Mouse (Mus musculus): ENCODE results near the gene Nol3. TPM values are rescaled to one million over a fixed set of nuclear protein-coding genes. Genes with fewer than 3 reads are reported as not detected.

The Nol3 gene
- polyA plus RNA-seq, 1 experiment, result not detected

- TF ChIP-seq CTCF (IDR thresholded peaks at IDR 0.05; ENCODE audit: insufficient read depth, low read depth, low read length) (no peak), POLR2A (IDR thresholded peaks at IDR 0.05; ENCODE audit: insufficient read depth, low read depth, low read length) (no peak)
- Histone ChIP-seq H3K4me1 (ENCODE audit: control insufficient read depth, insufficient read depth, low read length) (peaks cover 9% of the 10 kb centered on the region), H3K4me3 (ENCODE audit: insufficient read depth, low read depth, low read length) (peak overlapping the region; percentile 82), H3K27ac (ENCODE audit: insufficient read depth, low read depth, low read length) (peak overlapping the region; percentile 57)
- under 1% methylated on average over 12 of the region's 12 CpGs for WGBS
Measured at GRCm38 (mm10) chr8:105325641-105326093, 49.7 kb downstream of the Nol3 start.

GRCm38 (mm10) chr8:105326141-105326672 lies 50.3 kb downstream of the Nol3 start, which contains the start of the genes Lrrc29 and Tmem208:
TSS of gene Lrrc29 (minus strand) at chr8:105326278.
TSS of gene Tmem208 (plus strand) at chr8:105326354.
- Histone ChIP-seq H3K4me3 (ENCODE audit: insufficient read depth, low read depth, low read length) (peak within 1 kb of the TSS; percentile 82), H3K4me1 (ENCODE audit: control insufficient read depth, insufficient read depth, low read length) (peaks cover 9% of the 10 kb centered on the region), H3K27ac (ENCODE audit: insufficient read depth, low read depth, low read length) (peak within 1 kb of the TSS; percentile 57)
- under 1% methylated on average over 36 of the region's 36 CpGs for WGBS
- TF ChIP-seq POLR2A (IDR thresholded peaks at IDR 0.05; ENCODE audit: insufficient read depth, low read depth, low read length) (peak; percentile 79), CTCF (IDR thresholded peaks at IDR 0.05; ENCODE audit: insufficient read depth, low read depth, low read length) (peak; percentile 50)

GRCm38 (mm10) chr8:105326968-105327367 lies 51.0 kb downstream of the Nol3 start:
- TF ChIP-seq CTCF (IDR thresholded peaks at IDR 0.05; ENCODE audit: insufficient read depth, low read depth, low read length) (no peak), POLR2A (IDR thresholded peaks at IDR 0.05; ENCODE audit: insufficient read depth, low read depth, low read length) (no peak)
- WGBS, result 21% methylated on average over 6 of the region's 6 CpGs
- Histone ChIP-seq H3K4me3 (ENCODE audit: insufficient read depth, low read depth, low read length) (peak overlapping the region; percentile 69), H3K4me1 (ENCODE audit: control insufficient read depth, insufficient read depth, low read length) (peaks cover 9% of the 10 kb centered on the region), H3K27ac (ENCODE audit: insufficient read depth, low read depth, low read length) (no peak overlapping the region)

GRCm38 (mm10) chr8:105330325-105330724 lies 54.4 kb downstream of the Nol3 start:
- WGBS, result 94% methylated on average over 12 of the region's 12 CpGs

GRCm38 (mm10) chr8:105331469-105331868 lies 55.5 kb downstream of the Nol3 start:
- no peak overlapping the region for H3K4me3 ChIP-seq (ENCODE audit: insufficient read depth, low read depth, low read length)
- peaks cover 7% of the 10 kb centered on the region for H3K4me1 ChIP-seq (ENCODE audit: control insufficient read depth, insufficient read depth, low read length)
- no peak overlapping the region for H3K27ac ChIP-seq (ENCODE audit: insufficient read depth, low read depth, low read length)
- TF ChIP-seq POLR2A (IDR thresholded peaks at IDR 0.05; ENCODE audit: insufficient read depth, low read depth, low read length) (no peak), CTCF (IDR thresholded peaks at IDR 0.05; ENCODE audit: insufficient read depth, low read depth, low read length) (no peak)
- WGBS, result 96% methylated on average over 22 of the region's 22 CpGs

More at GRCm38 (mm10) chr8:105330325-105330724, 54.4 kb downstream of the Nol3 start:
- Histone ChIP-seq H3K4me1 (ENCODE audit: control insufficient read depth, insufficient read depth, low read length) (peaks cover 7% of the 10 kb centered on the region), H3K27ac (ENCODE audit: insufficient read depth, low read depth, low read length) (no peak overlapping the region), H3K4me3 (ENCODE audit: insufficient read depth, low read depth, low read length) (no peak overlapping the region)
- TF ChIP-seq POLR2A (IDR thresholded peaks at IDR 0.05; ENCODE audit: insufficient read depth, low read depth, low read length), result no peak
- TF ChIP-seq CTCF (IDR thresholded peaks at IDR 0.05; ENCODE audit: insufficient read depth, low read depth, low read length), result no peak

Other genes starting within 250 kb of the Nol3 start
- not detected in 2 replicates for gene Ces3a, start 227.5 kb upstream of the Nol3 start, polyA plus RNA-seq (2012; ENCODE audit: insufficient read depth, insufficient read length, low replicate concordance, missing spikeins)
- not detected in 2 replicates for gene Ces3b, start 192.4 kb upstream of the Nol3 start, polyA plus RNA-seq (2012; ENCODE audit: insufficient read depth, insufficient read length, low replicate concordance, missing spikeins)
- not detected in 2 replicates for gene Ces4a, start 144.3 kb upstream of the Nol3 start, polyA plus RNA-seq (2012; ENCODE audit: insufficient read depth, insufficient read length, low replicate concordance, missing spikeins)
- gene Cbfb, start 105.5 kb upstream of the Nol3 start, polyA plus RNA-seq (2012; ENCODE audit: insufficient read depth, insufficient read length, low replicate concordance, missing spikeins), result not detected in 2 replicates
- not detected in 2 replicates for gene D230025D16Rik, start 51.0 kb upstream of the Nol3 start, polyA plus RNA-seq (2012; ENCODE audit: insufficient read depth, insufficient read length, low replicate concordance, missing spikeins)
- not detected in 2 replicates for gene B3gnt9, start 21.0 kb upstream of the Nol3 start, polyA plus RNA-seq (2012; ENCODE audit: insufficient read depth, insufficient read length, low replicate concordance, missing spikeins)
- not detected in 2 replicates for gene Tradd, start 11.5 kb upstream of the Nol3 start, polyA plus RNA-seq (2012; ENCODE audit: insufficient read depth, insufficient read length, low replicate concordance, missing spikeins)
- not detected in 2 replicates for gene Fbxl8, start 11.5 kb upstream of the Nol3 start, polyA plus RNA-seq (2012; ENCODE audit: insufficient read depth, insufficient read length, low replicate concordance, missing spikeins)
- gene Hsf4, start 6.3 kb upstream of the Nol3 start, polyA plus RNA-seq (2012; ENCODE audit: insufficient read depth, insufficient read length, low replicate concordance, missing spikeins), result not detected in 2 replicates
- gene 4931428F04Rik, start 13.7 kb downstream of the Nol3 start, polyA plus RNA-seq (2012; ENCODE audit: insufficient read depth, insufficient read length, low replicate concordance, missing spikeins), result not detected in 2 replicates
- not detected in 2 replicates for gene Exoc3l, start 20.0 kb downstream of the Nol3 start, polyA plus RNA-seq (2012; ENCODE audit: insufficient read depth, insufficient read length, low replicate concordance, missing spikeins)
- gene E2f4, start 21.5 kb downstream of the Nol3 start, polyA plus RNA-seq (2012; ENCODE audit: insufficient read depth, insufficient read length, low replicate concordance, missing spikeins), result not detected in 2 replicates
- gene Elmo3, start 29.5 kb downstream of the Nol3 start, polyA plus RNA-seq (2012; ENCODE audit: insufficient read depth, insufficient read length, low replicate concordance, missing spikeins), result not detected in 2 replicates
- gene Lrrc29, start 50.1 kb downstream of the Nol3 start, polyA plus RNA-seq (2012; ENCODE audit: insufficient read depth, insufficient read length, low replicate concordance, missing spikeins), result not detected in 2 replicates
- not detected in 2 replicates for gene Tmem208, start 50.2 kb downstream of the Nol3 start, polyA plus RNA-seq (2012; ENCODE audit: insufficient read depth, insufficient read length, low replicate concordance, missing spikeins)
- gene Fhod1, start 71.8 kb downstream of the Nol3 start, polyA plus RNA-seq (2012; ENCODE audit: insufficient read depth, insufficient read length, low replicate concordance, missing spikeins), result not detected in 2 replicates
- not detected in 2 replicates for gene Slc9a5, start 72.7 kb downstream of the Nol3 start, polyA plus RNA-seq (2012; ENCODE audit: insufficient read depth, insufficient read length, low replicate concordance, missing spikeins)
- gene Plekhg4, start 97.1 kb downstream of the Nol3 start, polyA plus RNA-seq (2012; ENCODE audit: insufficient read depth, insufficient read length, low replicate concordance, missing spikeins), result not detected in 2 replicates
- not detected in 2 replicates for gene Kctd19, start 137.4 kb downstream of the Nol3 start, polyA plus RNA-seq (2012; ENCODE audit: insufficient read depth, insufficient read length, low replicate concordance, missing spikeins)
- gene Lrrc36, start 137.4 kb downstream of the Nol3 start, polyA plus RNA-seq (2012; ENCODE audit: insufficient read depth, insufficient read length, low replicate concordance, missing spikeins), result not detected in 2 replicates
- not detected in 2 replicates for gene Tppp3, start 195.4 kb downstream of the Nol3 start, polyA plus RNA-seq (2012; ENCODE audit: insufficient read depth, insufficient read length, low replicate concordance, missing spikeins)
- gene Zdhhc1, start 220.8 kb downstream of the Nol3 start, polyA plus RNA-seq (2012; ENCODE audit: insufficient read depth, insufficient read length, low replicate concordance, missing spikeins), result not detected in 2 replicates
- gene Hsd11b2, start 242.6 kb downstream of the Nol3 start, polyA plus RNA-seq (2012; ENCODE audit: insufficient read depth, insufficient read length, low replicate concordance, missing spikeins), result not detected in 2 replicates